Mouse (Mus musculus) thymus, adult 2 months (tissue): ENCODE measurements around the gene Msmp. TPM values are rescaled to one million over a fixed set of nuclear protein-coding genes. Genes with fewer than 3 reads are reported as not detected.

Source experiments
- DNase-seq: peaks from one replicate; pipeline ENCODE4 v3.0.0; 2021
- H3K27ac ChIP-seq: fragments of 200-500 bp; 2 replicates; pipeline ENCODE4 v1.5.1; 2012; ENCODE audit warnings: low read length, control low read depth; ENCODE audit not compliant: control insufficient read depth, insufficient read depth
- H3K27me3 ChIP-seq: fragments of 200-500 bp; 2 replicates; pipeline ENCODE4 v1.6.1; 2012; ENCODE audit warnings: mild to moderate bottlenecking, low read length, moderate library complexity, mixed read lengths; ENCODE audit not compliant: control insufficient read depth, insufficient read depth
- H3K36me3 ChIP-seq: fragments of 200-500 bp; 2 replicates; pipeline ENCODE4 v1.6.1; 2012; ENCODE audit warnings: mild to moderate bottlenecking, low read length, moderate library complexity; ENCODE audit not compliant: control insufficient read depth, insufficient read depth
- H3K4me1 ChIP-seq: fragments of 200-500 bp; replicated peaks from 2 replicates; pipeline ENCODE4 v1.6.1; 2012; ENCODE audit warnings: low read length; ENCODE audit not compliant: control insufficient read depth, insufficient read depth
- H3K4me3 ChIP-seq: fragments of 200-500 bp; 2 replicates; pipeline ENCODE4 v1.5.1; 2012; ENCODE audit warnings: mild to moderate bottlenecking, low read length, control low read depth, moderate library complexity; ENCODE audit not compliant: control insufficient read depth, insufficient read depth
- CTCF ChIP-seq: fragments of 200-500 bp; IDR thresholded peaks from 2 replicates; pipeline ENCODE4 v1.5.1; 2012; ENCODE audit warnings: mild to moderate bottlenecking, control low read depth, low read length, moderate library complexity, borderline replicate concordance; ENCODE audit not compliant: control insufficient read depth, poor library complexity, insufficient read depth; ENCODE audit errors: extremely low read depth
- POLR2A ChIP-seq: fragments of 200-500 bp; IDR thresholded peaks from 2 replicates; pipeline ENCODE4 v1.6.1; 2012; ENCODE audit warnings: mild to moderate bottlenecking, low read length, control low read depth, moderate library complexity; ENCODE audit not compliant: control insufficient read depth, poor library complexity, insufficient read depth; ENCODE audit errors: extremely low read depth
- WGBS: fragments of 180-500 bp; shearing (Covaris S2); methylation state at CpG from one replicate; pipeline ENCODE4 v1.1.7; 2018; 5-methylcytosine and 5-hydroxymethylcytosine counted together
- polyA plus RNA-seq: library from polyadenylated mRNA; depleted of rRNA; stranded (reverse); fragments of >200 nt; gene quantifications from 2 replicates; pipeline ENCODE4 v1.2.3, GENCODE M21; 2012

Gene Msmp
- polyA plus RNA-seq, 1 experiment: not detected

- Histone ChIP-seq H3K36me3 (peaks cover 5% of the 10 kb centered on the region; the same call in 1 of the 2 replicates), H3K27me3 (no peaks in the 10 kb centered on the region), H3K27ac (no peak overlapping the region), H3K4me3 (no peak overlapping the region), H3K4me1 (peaks cover 14% of the 10 kb centered on the region)
- WGBS: 25% methylated on average over 5 of the region's 5 CpGs
- DNase-seq: no peak
- no peak for TF ChIP-seq CTCF
- no peak for TF ChIP-seq POLR2A
Observed at GRCm38 (mm10) chr4:43582241-43582640, 2.1 kb downstream of the Msmp start.

DNA sequence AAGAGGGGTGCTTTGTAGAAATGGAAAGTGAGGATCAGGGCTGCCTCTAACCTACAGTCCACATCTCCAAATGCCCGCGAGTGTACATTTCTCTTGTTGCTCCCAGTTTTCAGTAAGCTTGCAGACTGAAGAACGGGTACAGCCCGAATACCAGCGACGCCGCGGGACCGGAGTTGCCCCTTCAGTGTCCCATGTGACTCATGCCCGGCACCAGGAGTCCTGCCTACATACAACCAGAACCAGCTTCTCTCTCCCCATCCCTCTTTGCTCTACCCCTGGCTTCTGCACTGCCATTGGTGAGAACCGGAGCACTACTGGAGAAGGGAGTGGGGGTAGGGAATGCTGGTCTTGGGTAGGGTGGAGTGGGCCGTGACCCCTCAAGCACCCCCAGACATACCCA lies 2.9 kb downstream of the Msmp start:
- H3K27ac ChIP-seq: no peak overlapping the region
- WGBS: 96% methylated on average over 12 of the region's 12 CpGs
- TF ChIP-seq POLR2A (no peak), CTCF (no peak)
- peaks cover 5% of the 10 kb centered on the region; the same call in 1 of the 2 replicates for H3K36me3 ChIP-seq
- H3K4me3 ChIP-seq: no peak overlapping the region
- H3K4me1 ChIP-seq: peaks cover 20% of the 10 kb centered on the region
- no peak for DNase-seq
- H3K27me3 ChIP-seq: no peaks in the 10 kb centered on the region

DNA sequence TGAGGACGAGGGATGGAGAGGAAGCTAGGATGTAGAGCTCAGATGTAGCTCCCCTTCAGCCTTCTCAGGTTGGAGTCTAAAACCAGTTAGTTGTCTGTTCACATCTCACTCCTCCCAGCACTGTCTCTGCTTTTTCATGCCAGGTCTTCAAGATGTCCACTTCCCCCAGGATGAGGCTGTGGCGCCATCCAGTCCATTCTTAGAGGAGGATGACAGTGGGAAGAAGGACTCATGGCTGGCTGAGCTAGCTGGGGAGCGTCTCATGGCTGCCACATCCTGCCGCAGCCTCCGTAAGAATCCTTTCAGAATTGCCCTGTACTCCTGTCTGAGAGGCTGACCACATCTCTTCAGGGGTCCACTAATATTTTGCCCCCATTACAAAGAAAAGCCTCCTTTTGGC lies 3.6 kb downstream of the Msmp start:
- Histone ChIP-seq H3K27me3 (no peaks in the 10 kb centered on the region), H3K27ac (no peak overlapping the region), H3K4me3 (no peak overlapping the region), H3K36me3 (peaks cover 5% of the 10 kb centered on the region; the same call in 1 of the 2 replicates), H3K4me1 (peaks cover 19% of the 10 kb centered on the region)
- no peak for DNase-seq
- no peak for TF ChIP-seq CTCF
- TF ChIP-seq POLR2A: no peak
- 93% methylated on average over 5 of the region's 5 CpGs for WGBS

- 74% methylated on average over 6 of the region's 6 CpGs for whole genome bisulfite sequencing
- Histone ChIP-seq H3K27ac (no peak overlapping the region), H3K27me3 (no peaks in the 10 kb centered on the region), H3K4me3 (no peak overlapping the region), H3K36me3 (peaks cover 5% of the 10 kb centered on the region; the same call in 1 of the 2 replicates), H3K4me1 (peaks cover 19% of the 10 kb centered on the region)
- DNase-seq: no peak
- no peak for TF ChIP-seq CTCF
- TF ChIP-seq POLR2A: no peak
Observed at GRCm38 (mm10) chr4:43579731-43580130, 4.6 kb downstream of the Msmp start.

GRCm38 (mm10) chr4:43579256-43579655 lies 5.0 kb downstream of the Msmp start:
- no peak for TF ChIP-seq CTCF
- TF ChIP-seq POLR2A: no peak
- no peak for DNase-seq
- Histone ChIP-seq H3K27me3 (no peaks in the 10 kb centered on the region), H3K27ac (peak overlapping the region; percentile 11; the same call in 1 of the 2 replicates), H3K36me3 (peaks cover 5% of the 10 kb centered on the region; the same call in 1 of the 2 replicates), H3K4me3 (peak overlapping the region; percentile 95), H3K4me1 (peaks cover 19% of the 10 kb centered on the region)
- WGBS: 5% methylated on average over 10 of the region's 10 CpGs

GRCm38 (mm10) chr4:43578376-43579204 lies 5.7 kb downstream of the Msmp start, which contains the start of the genes Rgp1 and Gba2:
TSS of gene Rgp1 (plus strand) at chr4:43578715.
TSS of gene Gba2 (minus strand) at chr4:43578873.
- H3K4me3 ChIP-seq: peak within 1 kb of the TSS; percentile 95
- peak; percentile 68 for TF ChIP-seq POLR2A
- peak; percentile 11; the same call in 1 of the 2 replicates for TF ChIP-seq CTCF
- peak within 1 kb of the TSS; percentile 11; the same call in 1 of the 2 replicates for H3K27ac ChIP-seq
- WGBS: under 1% methylated on average over 76 of the region's 76 CpGs
- H3K36me3 ChIP-seq: peaks cover 9% of the 10 kb centered on the region
- DNase-seq: peak; percentile 87
- H3K4me1 ChIP-seq: peaks cover 19% of the 10 kb centered on the region
- H3K27me3 ChIP-seq: no peaks in the 10 kb centered on the region
